Mouse (Mus musculus): ENCODE results near the gene Gse1.

GRCm38 (mm10) chr8:120322956-120323448 lies 94.7 kb downstream of the Gse1 start:
- TF ChIP-seq POLR2A (IDR thresholded peaks at IDR 0.05; ENCODE audit: low read depth, low read length) (no peak), CTCF (conservative IDR thresholded peaks at IDR 0.05; ENCODE audit: insufficient read depth, insufficient read length, low read depth, low read length) (no peak)

Data from kidney, adult 2 months (tissue).